Mouse (Mus musculus) CH12.LX (cell line): ENCODE measurements around the gene Lad1.

ENCODE experiments used
- CTCF ChIP-seq, 2 experiments: IDR thresholded peaks in 1 of 2; conservative IDR thresholded peaks in 1 of 2; 2 replicates each; pipeline ENCODE4 v1.5.1; 2011 to 2012; ENCODE audit warnings: low read depth in 2 of 2, low read length in 2 of 2, improper control_type of control experiment in 1 of 2, inconsistent platforms in 1 of 2, mild to moderate bottlenecking in 1 of 2, moderate library complexity in 1 of 2
- MAX ChIP-seq: IDR thresholded peaks from 2 replicates; pipeline ENCODE4 v1.6.1; 2011; ENCODE audit warnings: low read length, improper control_type of control experiment

DNA sequence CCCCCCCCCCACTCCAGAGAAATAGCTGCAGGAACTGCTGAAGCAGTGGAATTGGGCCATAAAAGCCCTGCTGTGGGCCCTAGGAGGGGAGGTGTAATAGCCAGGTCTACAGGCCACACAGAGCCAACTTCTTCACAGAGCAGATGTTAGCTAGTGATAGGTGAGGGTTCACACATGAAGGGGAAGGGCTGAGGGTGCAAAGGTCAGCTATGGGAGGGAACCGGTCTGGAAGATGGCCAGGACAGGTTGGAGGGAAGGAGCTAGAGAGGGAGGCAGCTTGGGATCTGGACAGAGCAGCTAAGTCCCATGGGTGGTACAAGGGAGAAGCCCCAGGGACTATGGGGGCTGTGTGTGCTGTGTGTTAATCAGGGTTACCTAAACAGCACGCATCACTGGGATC lies 8.2 kb upstream of the Lad1 start:
- TF ChIP-seq CTCF (conservative IDR thresholded peaks at IDR 0.05 in 1 of 2, IDR thresholded peaks at IDR 0.05 in 1 of 2; ENCODE audit: low read depth in 2 of 2, low read length in 2 of 2) (no peak), MAX (no peak)
